Mouse (Mus musculus) erythroblast, embryonic 14.5 days (primary cell): ENCODE measurements around the gene Kdm4b. TPM values are rescaled to one million over a fixed set of nuclear protein-coding genes. Genes with fewer than 3 reads are reported as not detected.

ENCODE experiments used
- H3K27me3 ChIP-seq: 2 replicates; pipeline ENCODE4 v1.6.1; 2012; ENCODE audit warnings: inconsistent platforms; ENCODE audit not compliant: control insufficient read depth
- H3K36me3 ChIP-seq: 2 replicates; pipeline ENCODE4 v1.6.1; 2012; ENCODE audit warnings: mild to moderate bottlenecking, inconsistent platforms; ENCODE audit not compliant: control insufficient read depth
- H3K4me1 ChIP-seq: 2 replicates; pipeline ENCODE4 v1.6.1; 2012; ENCODE audit warnings: inconsistent platforms; ENCODE audit not compliant: control insufficient read depth
- H3K4me3 ChIP-seq: replicated peaks from 2 replicates; pipeline ENCODE3; 2012; ENCODE audit warnings: moderate library complexity, mild to moderate bottlenecking, inconsistent platforms
- H3K9me3 ChIP-seq: 2 replicates; pipeline ENCODE4 v1.6.1; 2012; ENCODE audit warnings: low read length, inconsistent platforms, mixed read lengths; ENCODE audit not compliant: control insufficient read depth
- GATA1 ChIP-seq: IDR thresholded peaks from 2 replicates; pipeline ENCODE4 v1.6.1; 2012; ENCODE audit warnings: low read length, inconsistent platforms, mixed read lengths
- TAL1 ChIP-seq: IDR thresholded peaks from 3 replicates; pipeline ENCODE4 v1.6.1; 2012; ENCODE audit warnings: low read length, inconsistent platforms, mixed read lengths
- polyA plus RNA-seq: library from polyadenylated mRNA; stranded (reverse); fragments of >175 nt; gene quantifications from 2 replicates; pipeline ENCODE4 v1.2.3, GENCODE M21; 2012

Kdm4b gene
- polyA plus RNA-seq, 1 experiment: 1.1 TPM

DNA sequence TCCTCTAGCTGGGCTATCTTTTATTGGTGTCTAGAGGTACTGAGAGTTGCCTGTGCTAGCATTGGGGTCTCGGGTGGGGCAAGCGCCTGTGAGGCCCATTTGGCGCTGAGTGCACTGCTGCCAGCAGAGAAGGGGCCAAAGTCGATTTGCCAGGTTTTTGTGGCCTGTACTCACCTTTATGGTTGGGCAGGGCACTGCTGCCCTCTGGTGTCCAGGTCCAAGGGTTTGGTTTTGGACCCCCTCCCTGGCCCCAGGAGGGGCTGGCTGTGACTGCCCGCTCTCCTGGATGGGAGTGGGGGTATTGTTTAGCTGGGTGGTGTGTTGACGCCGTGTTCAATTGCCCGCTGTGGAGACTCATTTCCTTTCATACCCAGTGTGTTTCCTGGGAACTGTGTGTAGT lies 20.0 kb upstream of the Kdm4b start:
- H3K27me3 ChIP-seq: no peaks in the 10 kb centered on the region
- TF ChIP-seq TAL1 (no peak), GATA1 (no peak)
- peak overlapping the region; percentile 74 for H3K4me3 ChIP-seq
- H3K9me3 ChIP-seq: no peaks in the 10 kb centered on the region
- H3K4me1 ChIP-seq: peaks cover 79% of the 10 kb centered on the region
- peaks cover 66% of the 10 kb centered on the region for H3K36me3 ChIP-seq

DNA sequence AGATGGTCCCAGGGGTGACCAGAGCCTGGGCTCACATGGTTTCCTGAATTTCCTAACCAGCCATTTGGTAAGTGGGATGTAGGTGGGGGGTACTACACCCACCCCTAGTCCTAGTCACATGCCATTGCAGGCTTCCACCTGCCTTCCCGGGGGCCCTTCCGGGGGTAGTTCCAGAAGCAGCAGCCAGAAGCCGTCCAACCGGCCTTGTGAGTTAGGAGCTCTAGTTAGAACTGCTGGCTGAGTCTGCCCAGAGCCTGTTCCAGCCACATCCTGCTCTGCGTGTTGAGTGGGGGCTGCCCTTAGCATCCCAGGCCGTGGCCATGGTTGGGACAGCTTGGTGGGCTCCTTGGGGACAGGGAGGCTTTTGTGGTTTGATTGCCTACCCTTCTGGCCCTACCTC lies 17.8 kb upstream of the Kdm4b start:
- Histone ChIP-seq H3K36me3 (peaks cover 89% of the 10 kb centered on the region), H3K27me3 (no peaks in the 10 kb centered on the region; the same call in 1 of the 2 replicates), H3K4me1 (peaks cover 73% of the 10 kb centered on the region), H3K9me3 (no peaks in the 10 kb centered on the region), H3K4me3 (no peak overlapping the region)
- TF ChIP-seq GATA1 (no peak), TAL1 (no peak)

DNA sequence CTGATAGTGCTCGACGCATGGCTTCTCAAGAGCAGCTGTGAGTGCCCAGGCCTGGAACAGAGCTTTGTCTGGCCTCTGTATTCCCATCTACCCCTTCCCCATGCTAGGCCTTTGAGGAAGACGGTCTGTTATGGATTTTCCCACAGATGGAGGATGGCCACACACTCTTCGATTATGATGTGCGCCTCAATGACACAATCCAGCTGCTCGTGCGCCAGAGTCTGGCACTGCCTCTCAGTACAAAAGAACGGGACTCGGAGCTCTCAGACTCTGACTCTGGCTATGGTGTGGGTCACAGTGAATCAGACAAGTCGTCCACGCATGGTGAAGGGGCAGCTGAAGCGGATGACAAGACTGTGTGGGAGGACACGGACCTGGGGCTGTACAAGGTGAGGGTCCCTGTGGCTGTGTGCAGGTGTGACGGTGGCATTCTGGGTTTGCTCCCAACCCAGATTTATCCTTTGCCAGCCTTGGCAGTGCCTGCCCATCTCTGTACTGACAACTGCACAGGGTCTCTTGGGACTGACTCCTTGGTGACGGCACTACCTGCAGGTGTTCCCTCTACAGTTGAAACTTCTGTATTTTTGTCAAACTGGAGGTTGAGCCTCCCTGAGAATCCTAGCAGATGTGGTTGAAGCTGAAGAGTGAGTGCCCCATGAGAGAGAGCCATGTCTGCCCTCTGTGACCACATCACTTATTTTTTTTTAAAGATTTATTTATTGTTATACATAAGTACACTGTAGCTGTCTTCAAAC lies 16.5 kb upstream of the Kdm4b start:
- TF ChIP-seq GATA1 (no peak), TAL1 (no peak)
- Histone ChIP-seq H3K4me3 (no peak overlapping the region), H3K4me1 (peaks cover 65% of the 10 kb centered on the region), H3K27me3 (no peaks in the 10 kb centered on the region; the same call in 1 of the 2 replicates), H3K36me3 (peaks cover 100% of the 10 kb centered on the region), H3K9me3 (no peaks in the 10 kb centered on the region)

DNA sequence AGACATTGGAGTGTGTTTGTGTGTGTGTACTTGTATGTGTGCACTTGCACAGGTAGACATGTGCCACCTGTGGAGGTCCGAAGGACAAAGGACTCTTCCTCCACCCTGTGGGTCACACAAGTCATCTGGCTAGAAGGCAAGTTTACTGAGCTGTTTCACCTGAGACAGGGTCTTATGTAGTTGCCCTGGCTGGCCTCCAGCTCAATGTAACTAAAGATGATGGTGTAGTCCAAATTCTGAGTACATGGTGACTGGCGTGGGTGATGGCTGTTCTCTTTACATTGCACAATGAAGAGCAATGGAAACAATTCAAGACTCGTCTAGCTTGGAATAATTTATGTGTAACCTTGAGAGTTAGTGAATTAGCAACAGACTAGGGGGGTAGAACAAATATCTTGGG lies 1.4 kb upstream of the Kdm4b start:
- no peak overlapping the region for H3K4me3 ChIP-seq
- TF ChIP-seq TAL1: no peak
- no peak for TF ChIP-seq GATA1
- H3K9me3 ChIP-seq: no peaks in the 10 kb centered on the region
- H3K36me3 ChIP-seq: peaks cover 55% of the 10 kb centered on the region
- H3K27me3 ChIP-seq: no peaks in the 10 kb centered on the region
- H3K4me1 ChIP-seq: peaks cover 60% of the 10 kb centered on the region

DNA sequence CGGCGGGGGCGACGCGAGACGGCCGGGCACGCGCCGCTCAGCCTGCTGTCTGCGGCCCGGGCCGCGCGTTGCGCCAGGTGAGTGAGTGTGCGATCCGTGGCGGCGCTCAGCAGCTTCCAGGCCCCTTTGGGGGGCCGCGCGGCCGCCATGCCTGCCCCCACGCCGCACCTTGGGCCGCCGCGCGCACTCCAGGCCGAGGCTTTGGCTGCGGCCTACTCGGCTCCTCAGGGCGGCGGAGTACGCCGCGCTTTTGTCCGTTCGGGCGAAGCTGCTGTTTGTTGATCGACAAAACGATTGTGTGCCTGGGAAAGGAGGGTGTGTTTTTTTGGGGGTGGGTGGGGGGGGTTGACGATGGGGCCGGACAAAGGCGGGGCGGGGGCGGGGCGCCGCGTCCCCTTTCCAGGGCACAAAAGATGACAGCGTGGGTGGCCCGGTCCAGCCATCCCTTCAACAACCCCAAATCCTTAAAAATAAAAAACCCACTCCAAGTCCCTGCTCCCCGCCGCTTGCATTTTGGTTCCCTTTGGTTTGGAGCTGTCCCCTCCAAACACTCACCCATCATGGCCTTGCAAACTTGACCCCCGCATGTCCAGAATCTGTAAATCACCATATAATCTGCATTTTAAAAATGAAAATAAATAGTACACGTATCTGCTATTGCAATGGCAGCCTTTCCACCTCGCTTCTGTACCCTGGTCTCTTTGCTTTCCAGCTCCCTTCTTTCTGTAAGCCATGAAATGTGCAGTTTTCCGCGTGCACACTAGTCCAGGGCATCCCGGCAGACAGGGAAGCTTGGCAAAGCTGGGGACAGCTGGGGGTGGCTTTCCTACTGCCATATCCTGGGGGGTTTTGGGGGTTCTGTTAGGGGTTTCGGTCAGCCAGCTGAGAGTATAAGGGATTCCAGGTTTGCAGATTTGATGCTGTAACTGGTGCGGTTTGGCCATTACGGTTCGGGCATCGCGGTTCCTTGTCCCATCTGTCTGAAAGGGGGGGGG lies 588 bp downstream of the Kdm4b start:
- TF ChIP-seq GATA1: no peak
- no peak for TF ChIP-seq TAL1
- H3K4me3 ChIP-seq: peak overlapping the region; percentile 82
- no peaks in the 10 kb centered on the region for H3K27me3 ChIP-seq
- no peaks in the 10 kb centered on the region for H3K9me3 ChIP-seq
- peaks cover 35% of the 10 kb centered on the region for H3K36me3 ChIP-seq
- peaks cover 65% of the 10 kb centered on the region for H3K4me1 ChIP-seq

DNA sequence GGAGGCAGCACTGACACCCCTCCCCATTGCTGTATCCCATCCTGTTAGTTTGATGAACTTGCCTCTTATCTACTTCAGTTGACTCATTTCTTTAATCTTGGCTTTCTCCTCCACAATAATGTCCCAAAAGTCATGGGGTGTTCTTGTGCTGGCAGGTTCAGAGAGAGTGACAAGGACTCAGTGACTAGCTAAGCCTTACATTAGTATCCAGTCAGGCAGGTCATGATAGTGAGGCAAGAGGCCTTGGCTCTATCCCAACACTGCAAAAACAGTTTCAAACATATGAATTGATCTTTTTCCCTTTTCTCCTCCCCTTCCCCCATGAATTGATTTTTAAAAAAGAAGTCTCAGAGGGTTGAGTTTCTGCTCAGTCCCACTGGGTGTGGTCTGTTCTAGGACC lies 3.4 kb downstream of the Kdm4b start:
- no peak for TF ChIP-seq TAL1
- TF ChIP-seq GATA1: no peak
- no peaks in the 10 kb centered on the region for H3K9me3 ChIP-seq
- H3K27me3 ChIP-seq: no peaks in the 10 kb centered on the region
- H3K4me3 ChIP-seq: no peak overlapping the region
- H3K36me3 ChIP-seq: peaks cover 7% of the 10 kb centered on the region
- peaks cover 74% of the 10 kb centered on the region for H3K4me1 ChIP-seq

DNA sequence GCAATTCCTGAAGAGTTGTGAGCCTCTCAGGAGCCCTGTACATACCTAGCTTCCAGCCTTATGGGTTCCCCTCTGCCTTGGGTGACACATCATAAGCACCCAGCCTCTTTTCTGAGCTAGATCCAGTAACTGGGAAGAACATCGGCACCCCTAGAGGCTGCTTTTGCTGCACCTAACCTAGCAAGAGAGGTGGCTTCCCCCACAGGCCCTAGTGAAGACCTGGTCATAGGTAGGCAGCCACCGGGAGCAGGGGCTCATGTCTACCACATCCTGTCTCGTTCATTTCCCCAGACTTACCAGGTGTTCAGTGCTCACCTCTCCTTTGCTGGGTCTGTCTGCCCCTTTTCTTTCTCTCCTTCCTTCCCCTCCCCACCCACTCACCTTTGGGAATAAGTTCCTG lies 4.5 kb downstream of the Kdm4b start:
- Histone ChIP-seq H3K4me1 (peaks cover 72% of the 10 kb centered on the region), H3K36me3 (peaks cover 3% of the 10 kb centered on the region), H3K4me3 (no peak overlapping the region), H3K9me3 (no peaks in the 10 kb centered on the region), H3K27me3 (no peaks in the 10 kb centered on the region)
- TF ChIP-seq TAL1 (no peak), GATA1 (no peak)

DNA sequence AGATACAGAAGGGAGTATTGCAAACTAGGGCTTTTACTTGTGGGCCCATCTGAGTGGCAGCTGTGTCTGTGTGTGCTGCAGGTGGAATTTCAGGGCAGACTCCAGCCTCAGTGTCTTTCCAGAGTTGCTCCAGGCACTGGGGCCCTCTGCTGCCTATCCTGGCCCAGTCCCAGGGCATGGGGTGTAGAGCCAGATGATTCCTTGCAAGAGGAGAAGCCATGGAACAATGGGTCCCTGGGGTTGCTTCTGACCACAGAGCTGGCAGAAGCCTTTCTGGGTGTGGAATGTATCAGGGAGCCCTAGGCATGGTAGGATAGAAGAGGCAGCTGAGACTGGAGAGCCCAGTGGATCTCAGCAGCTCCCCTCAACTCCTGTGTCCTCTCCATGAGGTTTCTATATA lies 5.4 kb downstream of the Kdm4b start:
- Histone ChIP-seq H3K9me3 (no peaks in the 10 kb centered on the region), H3K4me3 (no peak overlapping the region), H3K36me3 (peaks cover 3% of the 10 kb centered on the region), H3K4me1 (peaks cover 71% of the 10 kb centered on the region), H3K27me3 (no peaks in the 10 kb centered on the region)
- no peak for TF ChIP-seq GATA1
- TF ChIP-seq TAL1: no peak

DNA sequence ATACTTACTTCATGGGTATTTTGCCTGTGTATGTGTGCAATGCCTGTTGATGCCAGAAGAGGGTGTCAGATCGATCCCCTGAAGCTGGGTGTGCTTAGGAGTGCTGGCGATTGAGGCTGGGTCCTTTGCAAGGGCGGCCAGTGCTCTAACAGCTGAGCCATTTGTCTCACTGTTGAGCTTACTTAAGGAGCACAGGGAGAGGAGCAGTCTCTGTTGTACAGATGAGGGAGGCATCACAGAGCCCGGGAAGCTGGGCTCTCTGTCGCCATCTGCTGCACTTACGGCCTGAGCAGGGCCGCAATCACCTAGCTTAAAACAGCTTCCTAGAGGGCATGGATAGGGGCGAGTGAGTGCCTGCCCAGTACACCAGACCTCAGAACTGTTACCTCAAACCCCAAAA lies 7.1 kb downstream of the Kdm4b start:
- H3K4me3 ChIP-seq: no peak overlapping the region
- peaks cover 61% of the 10 kb centered on the region for H3K4me1 ChIP-seq
- peaks cover 1% of the 10 kb centered on the region for H3K36me3 ChIP-seq
- no peaks in the 10 kb centered on the region for H3K27me3 ChIP-seq
- TF ChIP-seq TAL1 (no peak), GATA1 (no peak)
- no peaks in the 10 kb centered on the region for H3K9me3 ChIP-seq
